Mouse (Mus musculus) limb, embryonic 14.5 days (tissue): ENCODE data around the gene Ppp3r1. TPM values are rescaled to one million over a fixed set of nuclear protein-coding genes. Genes with fewer than 3 reads are reported as not detected.

Experiments used
- ATAC-seq: fragments of 200-750 bp; cut with Nextera tagmentation; 2 replicates; pipeline ENCODE4 v1.8.0; 2017; ENCODE audit warnings: low read depth, moderate number of reproducible peaks, moderate TSS enrichment; ENCODE audit not compliant: low FRiP score
- DNase-seq: peaks from one replicate; pipeline ENCODE4 v3.0.0-alpha.2; 2015; ENCODE audit warnings: low spot score
- H3K27ac ChIP-seq: fragments of 300-500 bp; sonication (generic); replicated peaks from 2 replicates; pipeline ENCODE4 v1.5.1; 2014; ENCODE audit warnings: low read depth, mild to moderate bottlenecking, low read length, moderate library complexity, mixed read lengths
- H3K27me3 ChIP-seq: fragments of 300-500 bp; sonication (generic); 2 replicates; pipeline ENCODE4 v1.6.1; 2014; ENCODE audit warnings: low read length, mixed read lengths; ENCODE audit not compliant: control insufficient read depth, insufficient read depth
- H3K36me3 ChIP-seq: fragments of 300-500 bp; sonication (generic); 2 replicates; pipeline ENCODE4 v1.6.1; 2014; ENCODE audit warnings: mild to moderate bottlenecking, low read length, moderate library complexity, mixed read lengths; ENCODE audit not compliant: control insufficient read depth, insufficient read depth
- H3K4me1 ChIP-seq: fragments of 300-500 bp; sonication (generic); 2 replicates; pipeline ENCODE4 v1.6.1; 2014; ENCODE audit warnings: antibody characterized with exemption, low read length, mixed read lengths; ENCODE audit not compliant: control insufficient read depth, insufficient read depth
- H3K4me2 ChIP-seq: fragments of 300-500 bp; sonication (generic); replicated peaks from 2 replicates; pipeline ENCODE4 v1.6.1; 2014; ENCODE audit warnings: low read depth, mild to moderate bottlenecking, low read length, moderate library complexity; ENCODE audit not compliant: severe bottlenecking
- H3K4me3 ChIP-seq: fragments of 300-500 bp; sonication (generic); replicated peaks from 2 replicates; pipeline ENCODE4 v1.5.1; 2014; ENCODE audit warnings: low read length
- H3K9ac ChIP-seq: fragments of 300-500 bp; sonication (generic); 2 replicates; pipeline ENCODE4 v1.6.1; 2014; ENCODE audit warnings: mild to moderate bottlenecking, low read depth, low read length, moderate library complexity; ENCODE audit not compliant: severe bottlenecking
- H3K9me3 ChIP-seq: fragments of 300-500 bp; sonication (generic); 2 replicates; pipeline ENCODE4 v1.6.1; 2016; ENCODE audit warnings: low read length; ENCODE audit not compliant: control insufficient read depth
- POLR2A ChIP-seq: fragments of 200-500 bp; IDR thresholded peaks from 2 replicates; pipeline ENCODE4 v1.8.0; 2012; ENCODE audit warnings: inconsistent platforms, mild to moderate bottlenecking, moderate library complexity, borderline replicate concordance; ENCODE audit not compliant: insufficient read depth, insufficient read length; ENCODE audit errors: extremely low read depth
- WGBS: fragments of 180-500 bp; shearing (Covaris S2); extraction: QIAGEN DNeasy Blood & Tissue Kit; methylation state at CpG from one replicate; pipeline ENCODE4 v1.1.7; 2014; 5-methylcytosine and 5-hydroxymethylcytosine counted together
- polyA plus RNA-seq, 2 experiments: library from polyadenylated mRNA; depleted of rRNA in 1 of 2; stranded (reverse) in 1 of 2; unstranded in 1 of 2; fragments of >200 nt; fragmentation: Nextera tagmentation in 1 of 2; extraction: Ambion mirVana in 1 of 2; gene quantifications; 2 replicates each; pipeline versions ENCODE4 v1.2.1 to v1.2.3; 2012 to 2014

Ppp3r1 gene
- polyA plus RNA-seq, 2 experiments = 61.8 to 93.1 TPM

DNA sequence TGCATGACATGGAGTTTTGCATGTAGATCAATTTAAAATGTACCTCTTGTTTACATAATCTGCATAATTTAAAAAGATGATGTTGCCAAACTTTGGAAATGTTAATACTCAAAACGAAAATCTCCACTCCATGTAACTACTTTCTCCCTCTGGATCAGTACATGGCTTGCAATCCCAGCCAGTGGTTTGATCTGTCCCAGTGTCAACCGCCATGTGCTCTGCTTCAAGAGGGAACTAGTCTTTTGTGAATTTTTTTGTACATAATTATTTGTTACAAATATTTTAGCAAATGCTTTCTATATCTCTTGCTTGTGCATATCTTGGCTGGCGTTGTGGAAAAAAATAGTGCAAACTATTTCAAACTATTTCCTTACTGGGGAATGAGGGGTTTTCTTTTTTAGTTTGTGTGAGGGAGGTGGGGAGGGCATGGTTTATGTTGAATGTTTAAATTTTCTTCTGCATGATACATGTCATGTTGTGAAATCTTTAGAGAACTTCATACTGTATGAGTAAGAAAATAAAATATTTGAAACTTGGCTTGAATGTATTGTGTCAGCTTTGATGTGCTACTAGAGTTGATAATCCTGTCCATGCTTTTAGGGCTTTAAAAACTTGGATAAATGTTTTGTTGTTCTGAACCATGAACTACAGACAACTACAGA, 40.9 kb downstream of the Ppp3r1 start:
- Histone ChIP-seq H3K4me2 (no peak overlapping the region), H3K27ac (no peak overlapping the region), H3K36me3 (peaks cover 71% of the 10 kb centered on the region), H3K4me3 (no peak overlapping the region), H3K27me3 (no peaks in the 10 kb centered on the region), H3K9me3 (no peaks in the 10 kb centered on the region), H3K4me1 (no peaks in the 10 kb centered on the region), H3K9ac (no peak overlapping the region)
- DNase-seq = no peak
- no peak for ATAC-seq
- TF ChIP-seq POLR2A = no peak
- WGBS = 96% methylated on average over 3 of the region's 3 CpGs

DNA sequence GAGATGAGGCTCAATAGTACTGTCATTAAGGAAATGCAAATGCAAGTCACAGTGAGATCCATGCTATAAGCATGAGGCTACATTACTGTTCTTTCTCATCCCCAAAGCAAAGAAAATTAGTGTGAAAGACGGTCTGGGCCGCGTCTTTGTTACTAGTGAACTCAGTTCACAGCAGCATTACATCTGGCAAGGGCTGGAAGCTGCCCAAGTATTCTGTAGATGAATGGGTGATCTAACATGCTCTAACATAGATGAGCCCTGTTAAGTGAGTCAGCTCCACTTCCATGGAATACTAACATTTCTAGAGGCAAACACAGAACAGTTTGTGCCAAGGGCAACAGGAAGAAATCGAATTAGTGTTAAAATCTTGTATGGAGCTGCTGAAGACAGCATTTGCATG, 41.9 kb downstream of the Ppp3r1 start:
- WGBS = 92% methylated on average over 4 of the region's 4 CpGs
- no peak for ATAC-seq
- Histone ChIP-seq H3K4me1 (no peaks in the 10 kb centered on the region), H3K36me3 (peaks cover 67% of the 10 kb centered on the region), H3K27ac (no peak overlapping the region), H3K9me3 (no peaks in the 10 kb centered on the region), H3K4me3 (no peak overlapping the region), H3K9ac (no peak overlapping the region), H3K27me3 (no peaks in the 10 kb centered on the region), H3K4me2 (no peak overlapping the region)
- TF ChIP-seq POLR2A = no peak
- DNase-seq = no peak

DNA sequence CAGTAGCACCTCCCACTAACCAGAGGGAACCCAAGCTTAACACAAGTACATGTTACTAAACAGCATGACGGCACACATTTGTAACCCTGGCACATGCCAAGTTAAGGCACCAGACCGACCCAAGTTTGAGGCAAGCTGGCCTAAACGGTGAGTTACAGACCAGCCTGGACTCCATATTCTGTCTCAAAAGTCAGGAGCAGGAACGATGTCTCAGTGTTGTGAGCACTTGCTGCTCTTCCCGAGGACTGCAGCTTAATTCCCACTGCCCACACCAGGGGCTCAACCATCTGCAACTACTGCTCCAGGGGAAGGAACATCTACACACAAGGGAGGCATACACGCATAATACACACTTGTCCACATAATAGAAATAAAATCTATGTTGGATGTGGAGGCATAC, 43.4 kb downstream of the Ppp3r1 start:
- H3K27ac ChIP-seq = no peak overlapping the region
- no peak overlapping the region for H3K4me3 ChIP-seq
- no peak overlapping the region for H3K9ac ChIP-seq
- H3K36me3 ChIP-seq = peaks cover 66% of the 10 kb centered on the region
- no peaks in the 10 kb centered on the region for H3K4me1 ChIP-seq
- WGBS = 89% methylated on average over 6 of the region's 6 CpGs
- H3K27me3 ChIP-seq = no peaks in the 10 kb centered on the region
- H3K4me2 ChIP-seq = no peak overlapping the region
- H3K9me3 ChIP-seq = no peaks in the 10 kb centered on the region
- DNase-seq = no peak
- no peak for TF ChIP-seq POLR2A
- no peak for ATAC-seq

DNA sequence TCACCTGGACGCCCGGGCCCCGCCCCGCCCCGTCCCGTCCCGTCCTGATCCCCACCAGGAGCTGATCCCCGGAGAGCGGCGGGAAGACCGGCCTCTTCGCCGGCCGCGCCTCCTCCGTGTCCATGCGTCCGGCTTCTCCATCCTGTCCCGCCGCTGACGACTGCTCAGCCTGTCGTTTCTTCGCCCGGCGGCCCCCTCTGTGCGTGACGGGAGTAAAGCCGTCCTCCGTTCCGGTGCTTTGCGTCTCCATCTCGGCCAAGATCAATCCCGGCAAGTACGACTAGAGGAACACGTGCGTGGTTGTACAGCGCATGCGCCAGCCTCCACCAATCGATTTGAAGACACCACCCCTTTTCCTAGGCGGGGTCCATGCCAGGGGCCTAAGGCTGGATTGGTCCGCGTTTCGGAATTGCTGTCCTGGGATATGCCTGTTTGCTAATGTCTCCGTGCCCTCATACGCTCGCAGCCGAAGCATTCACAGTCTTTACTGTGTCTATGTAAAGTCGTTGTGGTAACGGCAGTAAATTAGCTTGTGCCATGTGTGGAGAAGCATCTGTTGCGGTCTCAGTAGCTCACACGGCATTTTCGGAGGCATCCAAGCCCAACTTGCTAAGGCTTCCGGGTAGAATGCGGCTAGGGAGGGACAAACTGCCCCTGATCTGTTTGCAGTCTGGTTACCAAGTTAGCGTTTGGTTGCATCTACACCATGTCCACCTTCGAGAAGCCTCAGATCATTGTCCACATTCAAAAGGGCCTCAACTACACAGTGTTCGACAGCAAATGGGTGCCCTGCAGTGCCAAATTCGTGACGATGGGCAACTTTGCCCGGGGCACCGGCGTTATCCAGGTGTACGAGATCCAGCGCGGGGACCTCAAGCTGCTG, 52.4 kb downstream of the Ppp3r1 start, which contains the start of gene Pno1:
Gene Pno1, minus strand, starts transcription at position 311 of the 883 bp plus-strand sequence.
- peaks cover 17% of the 10 kb centered on the region for H3K36me3 ChIP-seq
- H3K9me3 ChIP-seq = no peaks in the 10 kb centered on the region
- peak within 1 kb of the TSS; percentile 83 for H3K4me3 ChIP-seq
- no peaks in the 10 kb centered on the region for H3K27me3 ChIP-seq
- peak within 1 kb of the TSS; percentile 83 for H3K9ac ChIP-seq
- peak; percentile 60; the same call in 1 of the 2 replicates for TF ChIP-seq POLR2A
- H3K4me2 ChIP-seq = peak within 1 kb of the TSS; percentile 59
- H3K4me1 ChIP-seq = peaks cover 10% of the 10 kb centered on the region
- under 1% methylated on average over 64 of the region's 65 CpGs for WGBS
- ATAC-seq = peak; percentile 98
- H3K27ac ChIP-seq = peak within 1 kb of the TSS; percentile 86
- peak; percentile 99 for DNase-seq

DNA sequence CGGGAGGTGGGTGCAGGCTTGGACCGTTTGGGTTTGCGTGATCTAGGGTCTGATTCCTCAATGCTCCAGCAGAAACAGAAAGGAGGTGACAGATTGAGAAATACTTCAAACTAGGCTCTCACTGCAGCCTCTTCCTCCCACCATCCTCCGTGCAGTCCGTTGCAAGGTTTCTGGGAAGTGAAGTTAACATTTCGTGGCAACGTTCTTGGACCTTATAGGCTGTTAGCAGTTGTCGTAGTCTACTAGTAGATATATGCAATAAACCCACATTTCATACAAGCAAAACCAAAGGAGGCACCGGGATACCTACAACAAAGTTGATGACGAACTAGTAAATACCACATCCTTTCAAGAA, 53.1 kb downstream of the Ppp3r1 start:
- H3K9me3 ChIP-seq = no peaks in the 10 kb centered on the region
- peaks cover 12% of the 10 kb centered on the region for H3K36me3 ChIP-seq
- no peak for ATAC-seq
- H3K27me3 ChIP-seq = no peaks in the 10 kb centered on the region
- H3K4me3 ChIP-seq = peak overlapping the region; percentile 83
- peaks cover 10% of the 10 kb centered on the region for H3K4me1 ChIP-seq
- peak; percentile 12 for DNase-seq
- under 1% methylated on average over 10 of the region's 10 CpGs for WGBS
- peak overlapping the region; percentile 59 for H3K4me2 ChIP-seq
- TF ChIP-seq POLR2A = no peak
- H3K27ac ChIP-seq = peak overlapping the region; percentile 86
- H3K9ac ChIP-seq = peak overlapping the region; percentile 83
